Mouse (Mus musculus) intestine, postnatal 0 days (tissue): Measurements from ENCODE around the gene Fbxo36. TPM values are rescaled to one million over a fixed set of nuclear protein-coding genes. Genes with fewer than 3 reads are reported as not detected.

Experiments used
- ATAC-seq: fragments of 200-750 bp; cut with Nextera tagmentation; 2 replicates; pipeline ENCODE4 v1.8.0; 2017; ENCODE audit warnings: mild to moderate bottlenecking, moderate TSS enrichment, moderate library complexity
- H3K27ac ChIP-seq: fragments of 300-500 bp; sonication (generic); 2 replicates; pipeline ENCODE4 v1.5.1; 2014; ENCODE audit warnings: mild to moderate bottlenecking, low read depth, low read length, moderate library complexity
- H3K27me3 ChIP-seq: fragments of 300-500 bp; sonication (generic); replicated peaks from 2 replicates; pipeline ENCODE4 v1.6.1; 2014; ENCODE audit warnings: low read length, mixed read lengths; ENCODE audit not compliant: control insufficient read depth, insufficient read depth
- H3K36me3 ChIP-seq: fragments of 300-500 bp; sonication (generic); 2 replicates; pipeline ENCODE4 v1.6.1; 2014; ENCODE audit warnings: mild to moderate bottlenecking, moderate library complexity; ENCODE audit not compliant: control insufficient read depth, insufficient read depth
- H3K4me1 ChIP-seq: fragments of 300-500 bp; sonication (generic); replicated peaks from 2 replicates; pipeline ENCODE4 v1.6.1; 2014; ENCODE audit warnings: antibody characterized with exemption, low read length, mixed read lengths; ENCODE audit not compliant: control insufficient read depth, insufficient read depth
- H3K4me2 ChIP-seq: fragments of 300-500 bp; sonication (generic); replicated peaks from 2 replicates; pipeline ENCODE4 v1.6.1; 2014; ENCODE audit warnings: low read depth, mild to moderate bottlenecking, moderate library complexity
- H3K4me3 ChIP-seq: fragments of 300-500 bp; sonication (generic); 2 replicates; pipeline ENCODE4 v1.5.1; 2014; ENCODE audit warnings: low read depth, low read length
- H3K9ac ChIP-seq: fragments of 300-500 bp; sonication (generic); 2 replicates; pipeline ENCODE4 v1.6.1; 2014; ENCODE audit warnings: mild to moderate bottlenecking, low read depth, low read length
- H3K9me3 ChIP-seq: fragments of 300-500 bp; sonication (generic); 2 replicates; pipeline ENCODE4 v1.6.1; 2016; ENCODE audit warnings: mixed run types; ENCODE audit not compliant: control insufficient read depth
- CTCF ChIP-seq: sonication (generic); IDR thresholded peaks from 2 replicates; pipeline ENCODE4 v1.5.1; 2016; ENCODE audit warnings: low read depth, mild to moderate bottlenecking, control low read depth, antibody characterized with exemption, moderate library complexity
- WGBS: fragments of 180-500 bp; shearing (Covaris S2); extraction: QIAGEN DNeasy Blood & Tissue Kit; methylation state at CpG from one replicate; pipeline ENCODE4 v1.1.7; 2014; 5-methylcytosine and 5-hydroxymethylcytosine counted together
- polyA plus RNA-seq: library from polyadenylated mRNA; unstranded; fragments of >200 nt; fragmentation: Nextera tagmentation; extraction: Ambion mirVana; gene quantifications from 2 replicates; pipeline ENCODE4 v1.2.1, GENCODE M21; 2015

Fbxo36 gene
- polyA plus RNA-seq, 1 experiment from 2014 or later = 14.4 TPM

DNA sequence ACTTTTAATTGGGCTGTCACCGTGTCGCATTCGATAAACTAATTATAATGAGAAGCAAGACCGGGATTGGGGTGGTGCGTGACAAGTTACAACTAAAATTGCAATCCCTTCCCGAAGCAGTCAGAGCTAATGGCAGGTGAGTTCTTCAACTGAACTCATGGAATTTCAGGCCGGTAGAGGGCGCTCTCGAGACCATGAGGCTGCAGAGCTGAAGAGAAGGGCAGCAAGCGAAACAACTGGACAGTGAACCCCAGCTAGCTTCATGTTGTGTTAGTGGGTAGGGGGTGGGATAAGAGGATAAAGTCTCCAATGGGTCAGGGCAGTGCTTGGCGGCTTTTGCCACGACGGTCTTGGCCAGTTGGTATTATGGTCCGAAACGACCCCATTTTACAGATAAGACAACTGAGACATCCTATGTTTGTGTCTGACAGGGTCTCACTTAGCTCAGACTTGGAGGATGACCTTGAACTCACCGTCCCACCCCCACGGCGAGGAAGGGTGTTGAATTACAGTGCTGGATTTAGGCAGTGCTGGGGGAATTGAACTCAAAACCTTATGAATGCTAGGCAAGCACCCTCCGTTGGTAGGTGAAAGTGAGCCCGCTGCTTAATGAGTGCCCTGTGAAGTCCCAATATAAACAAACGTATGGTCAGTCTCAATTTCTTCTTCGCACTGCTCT lies 94.0 kb downstream of the Fbxo36 start:
- Histone ChIP-seq H3K4me3 (peak overlapping the region; percentile 46; the same call in 1 of the 2 replicates), H3K9ac (no peak overlapping the region), H3K4me2 (peak overlapping the region; percentile 70), H3K36me3 (no peaks in the 10 kb centered on the region), H3K27me3 (peaks cover 20% of the 10 kb centered on the region), H3K9me3 (no peaks in the 10 kb centered on the region), H3K27ac (no peak overlapping the region), H3K4me1 (no peaks in the 10 kb centered on the region)
- peak; percentile 77 for TF ChIP-seq CTCF
- WGBS = 14% methylated on average over 22 of the region's 22 CpGs
- ATAC-seq = no peak

DNA sequence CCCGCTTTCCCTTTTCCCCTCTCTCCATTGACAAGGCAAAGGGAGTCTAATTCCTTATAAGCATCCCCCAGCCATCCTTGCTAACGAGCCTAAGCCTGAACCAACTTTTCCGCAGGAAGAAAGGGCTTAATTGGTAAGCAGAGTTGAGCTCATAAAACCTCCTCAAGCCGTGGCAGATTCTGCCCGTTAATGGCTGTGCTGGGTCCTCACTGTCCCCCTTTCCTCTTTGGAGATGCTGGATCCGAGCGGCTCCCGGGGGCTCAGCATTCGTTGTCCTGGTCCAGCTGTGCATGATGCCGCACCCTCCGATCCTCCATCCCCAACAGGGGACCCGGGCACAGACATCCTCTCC lies 94.5 kb downstream of the Fbxo36 start:
- Histone ChIP-seq H3K4me3 (peak overlapping the region; percentile 46), H3K4me2 (peak overlapping the region; percentile 70), H3K4me1 (no peaks in the 10 kb centered on the region), H3K9ac (peak overlapping the region; percentile 11; the same call in 1 of the 2 replicates), H3K27me3 (peaks cover 20% of the 10 kb centered on the region), H3K36me3 (no peaks in the 10 kb centered on the region), H3K27ac (no peak overlapping the region), H3K9me3 (no peaks in the 10 kb centered on the region)
- TF ChIP-seq CTCF = no peak
- under 1% methylated on average over 12 of the region's 12 CpGs for WGBS
- no peak for ATAC-seq

DNA sequence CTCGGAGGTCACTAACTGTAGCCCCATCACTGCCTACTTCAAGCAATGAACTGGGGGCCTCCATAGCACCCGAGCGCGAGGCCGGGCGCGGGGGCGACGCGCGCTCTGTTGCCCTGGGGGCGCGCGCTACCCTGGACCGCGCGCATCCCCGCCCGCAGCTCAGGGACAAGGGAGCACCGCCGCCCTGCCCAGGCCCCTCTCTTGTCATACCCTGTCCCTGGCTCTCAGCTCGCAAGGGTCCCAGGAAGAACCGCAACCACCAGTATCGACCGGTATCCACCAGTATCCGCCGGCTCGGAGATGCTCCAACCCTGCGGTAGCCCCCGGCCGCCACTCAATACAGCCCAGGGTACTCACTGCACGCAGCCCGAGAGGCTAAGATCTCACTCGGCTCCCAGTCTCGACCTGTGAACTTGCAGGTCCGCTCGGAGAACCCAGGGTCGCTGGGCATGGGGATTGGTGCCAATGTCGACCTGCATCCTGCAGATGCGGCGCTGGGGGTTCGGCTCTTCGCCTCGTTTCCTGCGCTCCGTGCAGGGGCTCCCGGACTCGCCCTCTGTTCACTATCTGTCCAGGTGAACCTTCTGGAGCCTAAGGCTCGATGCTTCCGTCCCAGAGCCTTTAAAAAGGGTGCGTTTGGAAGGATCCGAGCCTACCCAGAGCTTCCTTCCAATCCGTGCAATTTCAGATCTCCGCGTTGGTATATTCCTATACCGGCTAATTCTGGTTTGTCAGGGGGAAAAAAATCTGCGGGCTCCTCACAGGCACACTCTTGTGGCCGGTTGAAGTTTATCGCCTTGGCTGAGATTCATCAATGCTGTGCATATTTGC lies 95.1 kb downstream of the Fbxo36 start, which contains the start of gene Slc16a14:
Slc16a14 (minus strand) TSS at position 632 of the 831 bp plus-strand sequence.
- H3K27me3 ChIP-seq = peaks cover 20% of the 10 kb centered on the region
- no peaks in the 10 kb centered on the region for H3K36me3 ChIP-seq
- H3K4me3 ChIP-seq = peak within 1 kb of the TSS; percentile 46
- H3K9ac ChIP-seq = peak within 1 kb of the TSS; percentile 11; the same call in 1 of the 2 replicates
- H3K9me3 ChIP-seq = no peaks in the 10 kb centered on the region
- no peaks in the 10 kb centered on the region for H3K4me1 ChIP-seq
- 0 out of 2 replicates have a peak, but pooled peaks have one; percentile 16 for ATAC-seq
- H3K27ac ChIP-seq = no peak within 1 kb of the TSS
- H3K4me2 ChIP-seq = peak within 1 kb of the TSS; percentile 70
- under 1% methylated on average over 55 of the region's 59 CpGs for whole genome bisulfite sequencing
- TF ChIP-seq CTCF = peak; percentile 36

DNA sequence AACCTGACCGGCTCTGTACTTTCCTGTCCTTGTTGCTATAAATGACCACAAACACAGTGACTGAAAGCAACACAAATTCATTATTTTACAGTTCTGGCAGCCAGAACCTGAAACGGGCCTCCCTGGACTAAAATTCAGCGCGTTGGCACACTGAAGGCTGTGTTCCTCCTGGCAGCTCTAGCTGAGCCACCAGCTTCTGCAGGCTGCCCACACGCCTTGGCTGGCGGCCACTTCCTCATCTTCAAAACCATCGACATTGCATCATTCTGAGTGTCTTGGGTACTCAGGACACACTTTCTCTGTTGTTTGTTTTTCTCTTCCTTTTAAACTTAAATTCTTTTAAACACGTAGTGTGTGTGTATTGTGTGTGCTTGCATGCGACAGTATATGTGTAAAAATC lies 96.0 kb downstream of the Fbxo36 start:
- no peaks in the 10 kb centered on the region for H3K4me1 ChIP-seq
- no peak overlapping the region for H3K4me2 ChIP-seq
- H3K27ac ChIP-seq = no peak overlapping the region
- no peak for ATAC-seq
- peaks cover 20% of the 10 kb centered on the region for H3K27me3 ChIP-seq
- H3K9ac ChIP-seq = no peak overlapping the region
- no peak overlapping the region for H3K4me3 ChIP-seq
- no peak for TF ChIP-seq CTCF
- H3K9me3 ChIP-seq = no peaks in the 10 kb centered on the region
- H3K36me3 ChIP-seq = no peaks in the 10 kb centered on the region
- WGBS = 71% methylated on average over 9 of the region's 9 CpGs

DNA sequence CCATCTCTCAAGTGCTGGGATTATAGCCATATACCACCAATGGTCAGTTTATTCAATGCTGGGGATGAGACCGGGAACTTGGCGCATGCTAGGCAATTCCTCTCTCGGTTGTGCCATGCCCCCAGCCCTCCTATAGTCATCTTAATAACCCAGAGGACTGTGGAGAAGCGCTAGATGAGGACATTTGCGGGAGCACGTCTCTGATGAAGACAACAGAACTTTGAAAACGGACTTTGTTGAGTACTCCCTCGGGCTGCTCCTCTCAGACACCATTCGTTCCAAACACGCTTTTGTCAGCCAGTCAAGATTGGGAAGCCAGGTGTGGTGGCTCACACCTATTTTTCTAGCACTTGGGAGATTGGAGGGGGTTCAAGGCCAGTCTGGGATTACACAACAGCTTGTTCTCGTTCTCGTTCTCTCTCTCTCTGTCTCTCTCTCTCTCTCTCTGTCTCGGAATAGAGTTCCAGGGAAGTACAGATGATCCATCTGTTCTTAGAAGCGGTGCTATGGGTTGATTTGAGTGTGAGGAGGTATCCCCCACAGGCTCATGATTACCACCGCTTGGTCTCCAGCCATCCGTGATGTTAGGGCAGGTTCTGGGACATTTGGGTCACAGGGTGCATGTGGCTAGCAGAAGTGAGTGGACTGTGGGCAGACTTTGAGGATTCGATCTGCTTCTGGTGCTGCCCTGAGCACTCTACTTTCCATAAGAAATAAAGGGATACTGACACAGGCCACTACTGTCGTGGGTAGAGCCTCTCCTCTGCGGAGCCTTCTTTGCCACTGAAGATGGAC lies 97.3 kb downstream of the Fbxo36 start:
- 87% methylated on average over 19 of the region's 19 CpGs for WGBS
- Histone ChIP-seq H3K4me2 (no peak overlapping the region), H3K9ac (no peak overlapping the region), H3K9me3 (no peaks in the 10 kb centered on the region), H3K36me3 (no peaks in the 10 kb centered on the region), H3K27ac (no peak overlapping the region), H3K4me1 (no peaks in the 10 kb centered on the region), H3K27me3 (peaks cover 20% of the 10 kb centered on the region), H3K4me3 (no peak overlapping the region)
- no peak for ATAC-seq
- no peak for TF ChIP-seq CTCF

DNA sequence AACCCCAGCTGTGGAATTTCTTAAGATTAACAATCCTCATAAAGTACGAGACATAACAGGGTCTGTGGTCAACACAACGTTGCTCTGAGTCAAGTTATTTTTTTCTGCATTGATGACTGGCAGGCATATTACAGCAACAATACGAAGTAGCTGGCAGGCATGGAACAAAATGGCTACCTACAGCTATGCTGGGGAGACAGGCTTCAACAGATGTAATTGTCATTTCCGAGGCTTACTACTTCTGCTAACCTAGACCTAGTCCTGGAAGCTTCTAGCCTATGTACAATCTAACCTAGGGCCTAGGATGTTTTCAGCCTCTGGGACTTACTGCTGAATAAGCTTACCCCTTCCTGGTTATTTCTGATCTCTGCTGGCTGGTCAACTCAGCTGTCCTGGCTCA lies 99.8 kb downstream of the Fbxo36 start:
- no peak overlapping the region for H3K9ac ChIP-seq
- no peak for TF ChIP-seq CTCF
- 68% methylated on average over 4 of the region's 4 CpGs for WGBS
- ATAC-seq = no peak
- no peaks in the 10 kb centered on the region for H3K36me3 ChIP-seq
- peaks cover 6% of the 10 kb centered on the region for H3K27me3 ChIP-seq
- no peaks in the 10 kb centered on the region for H3K4me1 ChIP-seq
- H3K4me2 ChIP-seq = no peak overlapping the region
- H3K4me3 ChIP-seq = no peak overlapping the region
- no peaks in the 10 kb centered on the region for H3K9me3 ChIP-seq
- H3K27ac ChIP-seq = no peak overlapping the region
